Mouse (Mus musculus) ovary, adult 18-20 months (tissue): ENCODE measurements around the gene Adamts16.
A peak's percentile ranks its signal among the peaks of the same experiment; 100 is the strongest.

Experiments
- DNase-seq: peaks from one replicate; pipeline ENCODE4 v3.0.0; 2022; ENCODE audit warnings: low spot score, mixed read lengths

Gene Adamts16

GRCm38 (mm10) chr13:70713331-70713730, 128.3 kb downstream of the Adamts16 start:
- no peak for DNase-seq

- DNase-seq = no peak
These were observed 134.3 kb downstream of the Adamts16 start for GRCm38 (mm10) chr13:70707158-70707854.

DNA sequence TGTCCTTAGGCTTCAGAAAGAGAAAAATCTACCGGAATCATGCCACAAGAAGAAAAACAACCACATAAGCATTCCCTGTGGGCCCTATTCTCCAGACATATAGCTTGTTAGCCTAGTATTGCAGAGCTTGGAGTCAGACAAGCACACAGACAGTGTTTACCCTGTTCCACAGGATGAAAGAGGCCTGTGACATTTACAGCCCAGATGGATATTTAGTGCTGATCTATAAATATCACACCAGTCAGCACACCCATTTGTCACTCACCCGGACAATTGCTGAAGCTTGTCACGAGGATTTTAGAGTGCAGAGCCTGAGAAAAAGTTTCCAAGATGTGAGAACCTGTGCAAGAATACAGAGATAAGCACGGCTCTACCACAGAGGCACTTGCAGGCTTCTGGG, 138.7 kb downstream of the Adamts16 start:
- DNase-seq = no peak

- no peak for DNase-seq
These were observed 142.7 kb downstream of the Adamts16 start for GRCm38 (mm10) chr13:70698812-70699387.

DNA sequence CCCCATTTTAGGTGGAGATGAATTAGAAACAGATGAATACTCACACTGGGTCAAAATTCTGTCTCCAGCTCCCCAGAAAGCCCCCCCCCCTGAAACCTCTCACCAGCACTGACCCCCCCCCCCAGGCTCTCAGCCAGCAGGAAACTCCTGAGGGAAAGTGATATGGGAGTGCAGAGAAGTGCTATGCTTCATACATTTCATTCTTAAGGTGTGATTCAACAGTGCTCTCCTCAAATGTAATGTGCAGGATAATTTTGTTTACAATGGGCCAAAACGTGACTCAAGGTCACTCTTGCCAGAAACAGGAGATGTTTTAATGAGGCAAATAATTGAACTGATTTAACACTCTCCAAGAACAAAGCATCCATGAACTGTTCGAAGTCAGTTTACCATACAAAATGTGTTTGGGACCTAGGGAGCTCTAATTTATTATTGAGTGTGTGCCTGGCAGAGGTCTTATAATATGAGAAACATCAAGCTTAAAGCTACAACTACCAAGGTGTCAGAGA, 152.1 kb downstream of the Adamts16 start:
- no peak for DNase-seq

GRCm38 (mm10) chr13:70685825-70686224, 155.8 kb downstream of the Adamts16 start:
- no peak for DNase-seq

DNA sequence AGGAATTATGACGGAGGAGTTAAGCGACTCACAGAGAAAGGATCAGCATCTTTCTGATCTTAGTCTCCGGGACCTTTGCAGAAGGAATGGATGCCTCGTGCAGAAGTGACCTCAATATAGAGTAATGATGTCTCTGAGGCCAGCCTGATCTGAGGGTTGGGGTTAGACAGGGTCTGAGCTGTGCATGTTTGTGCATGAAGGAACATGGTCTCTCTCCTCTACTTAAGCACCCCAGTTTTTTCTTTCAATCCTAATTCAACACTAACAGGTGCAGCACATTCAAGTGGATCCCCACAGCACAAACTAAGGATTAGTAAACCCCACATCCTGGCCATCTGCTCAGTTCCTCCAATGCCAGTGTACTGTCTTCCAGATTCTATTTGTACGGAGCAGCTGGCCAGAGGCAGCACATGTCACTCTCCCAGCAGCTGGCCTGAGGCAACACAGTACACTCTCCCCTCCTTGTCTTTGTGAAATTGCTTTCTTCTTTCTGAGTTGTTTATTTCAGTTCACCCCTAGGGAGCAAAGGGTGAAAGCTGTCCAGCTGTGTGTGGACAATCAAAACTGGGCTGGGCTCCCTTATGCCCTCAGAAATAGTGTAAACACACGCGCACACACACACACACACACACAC, 156.5 kb downstream of the Adamts16 start:
- DNase-seq = no peak

GRCm38 (mm10) chr13:70681411-70682183, 160.0 kb downstream of the Adamts16 start:
- peak; percentile 14 for DNase-seq

GRCm38 (mm10) chr13:70680316-70680715, 161.3 kb downstream of the Adamts16 start:
- no peak for DNase-seq
